Mouse (Mus musculus): ENCODE data around the gene Ctu2. TPM values are rescaled to one million over a fixed set of nuclear protein-coding genes. Genes with fewer than 3 reads are reported as not detected.

Ctu2 gene
- 19.5 and 25.7 TPM in 2 replicates for polyA plus RNA-seq (2015; fragmentation: Nextera tagmentation; extraction: Ambion mirVana)

DNA sequence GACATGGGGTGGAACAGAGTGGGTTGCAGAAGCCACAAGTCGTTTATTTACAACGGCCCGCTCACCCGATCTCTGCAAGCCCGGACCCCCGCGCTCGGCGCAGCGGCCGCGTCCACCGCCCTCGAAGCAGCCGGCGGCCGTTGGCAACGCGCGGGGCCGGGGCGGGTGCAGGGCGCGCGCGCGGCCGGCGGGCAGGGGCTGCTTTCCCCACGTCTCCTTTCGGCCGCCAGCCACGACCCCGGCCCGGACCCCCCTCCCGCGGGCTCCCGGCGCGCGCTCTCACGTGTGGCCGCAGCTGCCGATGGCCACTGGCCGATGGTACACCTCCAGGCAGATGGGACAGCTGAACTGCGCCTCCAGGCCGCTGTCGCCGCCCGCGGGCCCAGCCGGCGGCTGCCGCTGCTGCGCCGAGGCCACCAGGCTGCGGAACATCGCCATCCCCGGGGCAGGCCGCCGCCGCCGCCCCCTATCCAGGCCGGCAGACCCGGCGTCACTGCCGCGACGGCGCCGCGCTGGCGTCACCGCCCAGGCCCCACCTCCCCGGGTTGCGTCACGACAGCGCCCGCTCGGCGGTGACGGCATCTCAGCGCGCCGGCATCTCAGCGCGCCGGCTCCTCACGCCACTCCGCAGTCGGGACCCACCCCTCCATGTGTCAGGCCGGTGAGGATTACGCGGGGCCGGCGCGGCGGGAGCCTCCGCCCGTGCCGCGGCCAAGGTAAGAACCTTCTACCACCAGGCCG is at the start of gene Ctu2, which contains the start of gene Rnf166:
Gene Ctu2, plus strand, starts transcription at position 564 of the 741 bp plus-strand sequence.
Gene Rnf166, minus strand, starts transcription at position 485 of the 741 bp plus-strand sequence.

DNA sequence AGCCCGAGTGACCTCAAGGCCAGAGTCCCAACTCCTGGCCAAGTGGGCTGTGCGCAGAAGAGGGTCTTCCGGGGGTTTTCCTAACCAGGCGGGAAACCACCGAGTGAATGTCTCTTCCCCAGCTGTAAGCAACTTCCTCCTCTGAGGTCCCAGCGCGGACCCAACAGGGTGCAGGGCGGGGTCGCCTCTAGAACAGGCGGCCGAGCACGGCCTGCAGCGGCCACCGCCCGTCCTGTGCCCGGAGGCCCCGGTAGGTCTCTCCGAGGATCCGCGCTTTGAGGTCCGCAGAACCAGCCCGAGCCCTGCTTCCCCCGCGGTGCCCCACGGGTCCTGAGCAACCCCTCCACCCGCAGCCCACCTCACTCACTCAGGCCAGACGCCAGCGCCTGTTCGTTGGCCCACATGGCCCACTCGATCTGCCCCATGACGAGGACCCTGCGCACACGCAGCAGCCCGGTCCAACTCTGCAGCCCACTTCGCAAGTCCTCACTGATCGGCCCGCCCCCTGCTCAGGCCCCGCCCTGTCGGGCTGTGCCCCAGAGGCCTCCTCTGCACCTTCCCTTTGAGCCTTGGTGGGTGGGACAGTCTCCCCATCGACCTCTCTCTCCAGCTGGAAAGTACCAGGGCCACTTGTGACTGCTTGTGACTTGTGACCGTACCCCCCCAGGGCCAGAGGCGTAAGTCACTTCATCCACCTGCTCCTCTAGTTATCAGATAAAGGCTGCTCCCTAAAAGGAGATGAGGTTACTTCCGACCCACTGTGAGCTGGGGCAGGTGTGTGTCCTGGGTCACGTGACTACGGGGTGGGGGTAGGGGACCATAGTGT is 43.3 kb upstream of the Ctu2 start, which contains the start of gene Cyba:
Gene Cyba, minus strand, starts transcription at position 488 of the 826 bp plus-strand sequence.

DNA sequence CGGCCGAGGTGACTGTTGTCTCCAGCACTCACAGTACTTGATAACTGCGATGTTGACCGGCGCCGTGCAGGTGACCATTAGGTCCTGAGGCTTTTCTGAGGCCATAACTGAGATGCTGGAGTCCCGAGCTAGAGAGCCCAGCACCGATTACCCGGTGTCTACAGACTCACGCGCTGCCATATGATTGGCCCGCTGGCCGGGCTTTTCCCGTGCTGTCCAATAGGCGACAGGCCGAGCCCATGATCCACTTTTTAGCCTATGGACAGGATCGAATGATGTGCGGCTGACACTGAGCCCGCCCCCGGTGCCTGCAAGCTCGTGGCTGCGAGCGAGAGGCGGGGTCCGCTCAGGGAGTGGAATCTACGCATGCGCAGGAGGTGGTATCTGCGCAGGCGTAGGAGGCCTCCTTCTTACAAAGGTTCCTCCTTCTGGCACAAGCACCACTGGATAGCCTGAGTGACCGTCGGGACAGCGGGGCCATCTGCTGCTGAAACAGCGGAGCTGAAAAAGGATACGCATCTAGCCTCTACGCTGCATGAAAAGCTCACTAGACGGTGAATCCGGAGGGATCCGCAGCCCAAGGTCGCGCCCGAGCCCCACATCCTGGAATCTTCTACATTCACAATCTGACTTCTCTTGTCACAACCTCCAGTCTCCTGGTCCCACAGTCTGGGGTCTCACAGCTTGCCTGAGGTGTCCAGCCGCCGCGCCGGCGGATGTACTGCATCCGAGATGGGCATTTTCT is 32.5 kb upstream of the Ctu2 start, which contains the start of gene Mvd:
Gene Mvd, minus strand, starts transcription at position 161 of the 745 bp plus-strand sequence.

DNA sequence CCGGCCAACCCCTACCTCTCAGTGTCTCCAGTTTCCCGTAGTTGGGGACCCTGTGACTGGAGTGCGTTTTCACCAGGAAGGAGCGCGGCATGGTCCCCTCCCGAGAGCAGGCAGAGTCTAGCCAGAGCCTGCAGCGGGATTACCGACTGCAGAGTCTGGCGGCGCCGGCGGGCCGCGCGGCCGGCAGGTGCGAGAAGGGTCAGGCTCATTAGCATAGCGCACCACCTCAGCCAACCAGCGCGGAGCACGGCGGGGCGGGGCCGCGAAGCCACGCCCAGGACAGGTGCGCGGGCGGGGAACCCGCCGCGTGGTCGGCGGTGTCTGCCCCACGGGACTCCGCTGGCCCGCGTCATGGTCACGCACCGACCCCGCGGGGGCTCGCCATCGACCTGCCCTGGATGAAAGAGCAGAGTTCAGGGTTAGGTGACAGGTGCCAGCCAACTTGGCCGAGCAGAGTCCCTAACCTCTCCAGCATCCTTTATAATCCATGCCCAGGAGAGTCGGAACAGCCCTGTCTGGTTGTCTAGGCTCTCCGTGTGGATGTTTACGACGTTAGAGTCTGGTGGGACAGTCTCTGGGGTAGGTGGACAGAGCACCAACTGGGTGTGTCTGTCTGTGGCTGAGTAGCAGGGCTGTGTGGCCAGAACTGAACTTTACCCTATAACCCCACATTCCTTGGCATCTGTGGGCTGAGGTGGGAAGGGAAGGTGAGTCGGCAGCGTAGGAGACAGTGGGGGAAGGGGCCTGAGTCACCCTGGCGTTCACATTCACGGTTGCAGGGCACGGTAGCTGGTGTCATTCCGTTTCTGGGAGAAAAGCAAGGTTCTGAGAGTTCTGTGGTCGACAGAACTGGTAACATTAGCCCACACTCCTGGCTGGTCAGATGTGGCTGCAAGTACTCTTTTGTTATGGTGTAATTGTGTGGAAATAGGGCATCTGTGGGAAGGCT is 15.1 kb upstream of the Ctu2 start, which contains the start of gene Snai3:
Gene Snai3, minus strand, starts transcription at position 210 of the 949 bp plus-strand sequence.

Small RNA genes within 50 kb of the gene (microRNA-seq; reads per million reads assigned to microRNA genes)
- gene Gm24366: 0 reads per million in 2 experiments

Other genes starting within 250 kb of the Ctu2 start
- 0.55 and 0.62 TPM in 2 replicates for gene Zfpm1, start 194.0 kb upstream of the Ctu2 start, polyA plus RNA-seq (2015; fragmentation: Nextera tagmentation; extraction: Ambion mirVana)
- gene Trhr2, start 115.4 kb upstream of the Ctu2 start, polyA plus RNA-seq (2015; fragmentation: Nextera tagmentation; extraction: Ambion mirVana): not detected in 2 replicates
- gene Zc3h18, start 99.5 kb upstream of the Ctu2 start, polyA plus RNA-seq (2015; fragmentation: Nextera tagmentation; extraction: Ambion mirVana): 17.3 and 20.0 TPM in 2 replicates
- gene Il17c, start 54.1 kb upstream of the Ctu2 start, polyA plus RNA-seq (2015; fragmentation: Nextera tagmentation; extraction: Ambion mirVana): not detected in 2 replicates
- gene Cyba, start 43.2 kb upstream of the Ctu2 start, polyA plus RNA-seq (2015; fragmentation: Nextera tagmentation; extraction: Ambion mirVana): 136 and 150 TPM in 2 replicates
- 9.0 and 12.3 TPM in 2 replicates for gene Mvd, start 32.7 kb upstream of the Ctu2 start, polyA plus RNA-seq (2015; fragmentation: Nextera tagmentation; extraction: Ambion mirVana)
- gene Snai3, start 15.4 kb upstream of the Ctu2 start, polyA plus RNA-seq (2015; fragmentation: Nextera tagmentation; extraction: Ambion mirVana): 7.4 and 8.9 TPM in 2 replicates
- gene Rnf166, start 79 bp upstream of the Ctu2 start, polyA plus RNA-seq (2015; fragmentation: Nextera tagmentation; extraction: Ambion mirVana): 47.5 and 50.2 TPM in 2 replicates
- gene Piezo1, start 75.2 kb downstream of the Ctu2 start, polyA plus RNA-seq (2015; fragmentation: Nextera tagmentation; extraction: Ambion mirVana): 10.5 and 13.1 TPM in 2 replicates
- 7.2 and 9.0 TPM in 2 replicates for gene Cdt1, start 91.9 kb downstream of the Ctu2 start, polyA plus RNA-seq (2015; fragmentation: Nextera tagmentation; extraction: Ambion mirVana)
- gene Aprt, start 100.8 kb downstream of the Ctu2 start, polyA plus RNA-seq (2015; fragmentation: Nextera tagmentation; extraction: Ambion mirVana): 60.6 and 73.1 TPM in 2 replicates
- gene Galns, start 135.3 kb downstream of the Ctu2 start, polyA plus RNA-seq (2015; fragmentation: Nextera tagmentation; extraction: Ambion mirVana): 6.2 and 8.3 TPM in 2 replicates
- gene Trappc2l, start 135.5 kb downstream of the Ctu2 start, polyA plus RNA-seq (2015; fragmentation: Nextera tagmentation; extraction: Ambion mirVana): 50.7 and 61.0 TPM in 2 replicates
- not detected in 2 replicates for gene Pabpn1l, start 146.6 kb downstream of the Ctu2 start, polyA plus RNA-seq (2015; fragmentation: Nextera tagmentation; extraction: Ambion mirVana)
- gene Cbfa2t3, start 223.0 kb downstream of the Ctu2 start, polyA plus RNA-seq (2015; fragmentation: Nextera tagmentation; extraction: Ambion mirVana): 5.3 and 6.0 TPM in 2 replicates

Data from skeletal muscle tissue, postnatal 0 days (tissue).